Mouse (Mus musculus) B cell, adult 67 days (primary cell): Measurements from ENCODE around the gene Gzme. TPM values are rescaled to one million over a fixed set of nuclear protein-coding genes. Genes with fewer than 3 reads are reported as not detected.

Experiments used
- total RNA-seq, 2 experiments: library from RNA; stranded (reverse); gene quantifications; 4 replicates each; pipeline ENCODE4 v1.2.4; 2023

The Gzme gene
- not detected for total RNA-seq

DNA sequence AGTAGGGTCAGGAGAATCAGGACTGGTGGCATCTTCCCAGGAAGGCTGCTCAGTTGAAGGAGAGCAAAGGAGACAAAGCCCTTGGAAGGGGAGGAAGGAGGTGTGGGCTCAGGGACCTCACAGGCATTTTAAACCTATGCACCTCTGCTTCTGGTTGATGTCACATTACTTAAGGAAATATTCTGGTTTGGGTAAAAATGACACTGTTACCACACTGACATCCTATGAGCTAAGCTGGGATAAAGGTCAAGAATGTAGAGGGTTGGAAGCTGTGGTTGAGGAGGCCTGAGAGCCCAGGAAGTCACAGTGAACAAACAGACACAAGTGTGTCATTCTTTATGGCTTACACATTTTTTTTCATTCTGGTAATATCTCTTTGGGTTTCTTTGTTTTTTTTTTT lies at the start of gene Gzme:
Gzme (minus strand) TSS at position 101 of the 400 bp plus-strand sequence.

DNA sequence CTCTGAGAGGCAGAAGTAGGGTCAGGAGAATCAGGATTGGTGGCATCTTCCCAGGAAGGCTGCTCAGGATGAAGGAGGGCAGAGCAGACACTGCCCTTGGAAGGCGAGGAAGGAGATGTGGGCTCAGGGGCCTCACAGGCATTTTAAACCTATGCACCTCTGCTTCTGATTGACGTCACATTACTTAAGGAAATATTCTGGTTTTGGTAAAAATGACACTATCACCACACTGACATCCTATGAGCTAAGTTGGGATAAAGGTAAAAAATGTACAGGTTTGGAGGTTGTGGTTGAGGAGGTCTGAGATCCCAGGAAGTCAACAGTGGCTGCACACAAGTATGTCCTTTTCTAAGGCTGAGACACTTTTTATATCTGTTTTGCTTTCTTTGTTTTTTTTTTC lies 39.1 kb upstream of the Gzme start, which contains the start of gene Gzmg:
Gzmg (minus strand) TSS at position 101 of the 400 bp plus-strand sequence.

DNA sequence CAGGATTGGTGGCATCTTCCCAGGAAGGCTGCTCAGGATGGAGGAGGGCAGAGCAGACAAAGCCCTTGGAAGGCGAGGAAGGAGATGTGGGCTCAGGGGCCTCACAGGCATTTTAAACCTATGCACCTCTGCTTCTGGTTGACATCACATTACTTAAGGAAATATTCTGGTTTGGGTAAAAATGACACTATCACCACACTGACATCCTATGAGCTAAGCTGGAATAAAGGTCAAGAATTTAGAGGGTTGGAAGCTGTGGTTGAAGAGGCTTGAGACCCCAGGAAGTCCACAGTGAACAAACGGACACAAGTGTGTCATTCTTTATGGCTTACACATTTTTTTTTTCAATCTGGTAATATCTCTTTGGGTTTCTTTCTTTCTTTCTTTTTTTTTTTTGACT lies 12.1 kb upstream of the Gzme start, which contains the start of gene Gzmd:
Gzmd (minus strand) TSS at position 101 of the 400 bp plus-strand sequence.

DNA sequence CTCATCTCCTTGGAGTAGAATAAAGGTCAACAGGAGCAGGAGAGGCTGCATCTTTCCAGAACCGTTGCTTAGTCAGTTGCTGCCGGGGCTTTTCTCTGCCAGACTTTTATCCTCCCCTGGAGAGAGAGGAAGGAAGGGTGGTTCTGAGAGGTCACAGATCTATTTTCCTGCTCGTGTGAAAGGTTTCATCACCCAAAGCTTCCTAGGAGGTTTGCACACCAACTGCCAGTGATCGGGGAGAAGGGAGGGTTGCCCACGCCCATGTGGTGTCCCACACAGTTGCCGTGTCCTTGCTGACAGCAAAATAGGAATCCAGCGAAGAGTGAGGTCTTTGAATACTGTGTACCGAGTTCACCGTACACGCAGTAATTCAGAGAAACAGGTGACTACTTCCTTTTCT lies 18.0 kb downstream of the Gzme start, which contains the start of gene Ctsg:
Ctsg (minus strand) TSS at position 189 of the 400 bp plus-strand sequence.

DNA sequence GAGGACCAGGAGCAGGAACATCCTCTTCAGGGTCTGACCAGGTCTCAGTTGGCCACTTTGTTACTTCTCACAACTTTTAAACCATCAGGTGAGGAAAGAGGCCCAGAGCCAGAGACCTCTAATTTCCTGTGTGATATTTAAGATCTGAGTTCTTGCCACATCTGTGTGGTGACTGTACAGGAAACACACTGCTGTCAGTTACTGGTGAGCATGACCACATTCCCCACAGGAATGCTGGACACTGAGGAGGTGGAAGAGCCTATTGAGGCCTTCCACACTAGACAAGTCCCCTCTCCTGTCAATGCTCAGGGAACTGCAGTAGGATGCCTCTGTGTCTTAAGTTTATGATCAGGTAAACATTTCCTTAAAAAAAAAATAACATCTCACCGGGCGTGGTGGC lies 35.3 kb downstream of the Gzme start, which contains the start of gene Mcpt8:
Mcpt8 (minus strand) TSS at position 107 of the 400 bp plus-strand sequence.

Other genes starting within 250 kb of the Gzme start
- gene Cbln3, start 236.2 kb downstream of the Gzme start, total RNA-seq = under 1 TPM in 1 of 2 experiments, not detected in 1; 0.32 TPM
- 100 to 1,000 TPM; 111 to 115 TPM for gene Khnyn, start 235.7 kb downstream of the Gzme start, total RNA-seq
- 10 to 100 TPM; 24.9 to 30.8 TPM for gene Sdr39u1, start 220.3 kb downstream of the Gzme start, total RNA-seq
- not detected for gene Cma1, start 175.9 kb downstream of the Gzme start, total RNA-seq
- gene Cma2, start 169.6 kb downstream of the Gzme start, total RNA-seq = not detected
- not detected for gene Mcpt1, start 102.7 kb downstream of the Gzme start, total RNA-seq
- gene Mcpt9, start 90.1 kb downstream of the Gzme start, total RNA-seq = not detected
- gene Mcpt2, start 78.6 kb downstream of the Gzme start, total RNA-seq = not detected
- gene Mcpt4, start 58.3 kb downstream of the Gzme start, total RNA-seq = not detected
- gene Mcpt8, start 35.4 kb downstream of the Gzme start, total RNA-seq = not detected
- not detected for gene Ctsg, start 18.1 kb downstream of the Gzme start, total RNA-seq
- gene Gzmd, start 12.0 kb upstream of the Gzme start, total RNA-seq = not detected
- gene Gzmg, start 39.0 kb upstream of the Gzme start, total RNA-seq = not detected
- not detected for gene Gzmn, start 54.0 kb upstream of the Gzme start, total RNA-seq
- gene Gzmf, start 90.8 kb upstream of the Gzme start, total RNA-seq = not detected
- not detected for gene Gzmc, start 114.0 kb upstream of the Gzme start, total RNA-seq
- gene Gzmb, start 141.6 kb upstream of the Gzme start, total RNA-seq = under 1 TPM in 1 of 2 experiments, not detected in 1; 0.64 TPM
- not detected for gene Atp12a, start 244.4 kb upstream of the Gzme start, total RNA-seq